Mouse (Mus musculus) brain, adult 2 months (tissue): Measurements from ENCODE around the gene Fgf11.

Experiments used
- DNase-seq: peaks from one replicate; pipeline ENCODE4 v3.0.0; 2011; ENCODE audit warnings: low read depth, low spot score

Gene Fgf11

DNA sequence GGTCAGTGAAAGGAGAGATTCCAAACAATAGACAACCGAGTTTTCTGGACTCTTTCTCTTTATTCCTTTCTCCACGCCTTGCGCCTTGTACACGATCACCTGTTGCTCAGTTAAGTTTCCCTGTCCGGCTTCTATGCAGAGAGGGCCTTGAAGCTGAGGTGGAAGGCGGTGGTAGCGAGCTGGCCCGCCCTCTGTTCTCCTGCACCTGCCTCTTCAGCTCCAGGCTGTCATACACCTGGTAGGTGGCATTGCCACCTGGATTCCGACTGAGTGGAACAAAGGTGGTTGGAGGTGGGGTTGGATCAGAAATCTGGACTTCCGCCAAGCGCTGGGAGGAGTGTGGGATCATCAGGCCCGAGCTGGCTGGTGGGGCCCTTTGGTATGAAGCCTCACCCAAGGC is 14.9 kb upstream of the Fgf11 start:
- no peak for DNase-seq

GRCm38 (mm10) chr11:69815155-69815554 is 13.5 kb upstream of the Fgf11 start, which contains the start of gene Gm39566:
TSS of gene Gm39566 (minus strand) at chr11:69815298.
- no peak for DNase-seq

DNA sequence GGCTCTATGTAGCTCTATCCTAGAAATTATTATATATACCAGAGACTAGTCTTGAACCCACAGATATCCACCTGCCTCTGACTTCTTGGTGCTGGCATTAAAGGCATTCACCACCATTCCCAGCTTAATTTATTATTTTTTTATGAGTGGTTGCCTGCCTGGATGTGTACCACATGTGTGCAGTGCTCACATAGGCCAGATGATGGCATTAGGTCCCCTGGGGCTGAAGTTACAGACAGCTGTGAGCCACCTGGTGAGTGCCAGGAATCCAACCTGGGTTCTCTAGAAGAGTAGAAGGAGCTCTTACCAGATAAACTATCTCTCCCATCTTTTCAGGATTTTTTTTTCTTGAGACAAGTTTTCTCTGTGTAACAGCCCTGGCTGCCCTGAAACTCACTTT is 8.6 kb upstream of the Fgf11 start:
- no peak for DNase-seq

DNA sequence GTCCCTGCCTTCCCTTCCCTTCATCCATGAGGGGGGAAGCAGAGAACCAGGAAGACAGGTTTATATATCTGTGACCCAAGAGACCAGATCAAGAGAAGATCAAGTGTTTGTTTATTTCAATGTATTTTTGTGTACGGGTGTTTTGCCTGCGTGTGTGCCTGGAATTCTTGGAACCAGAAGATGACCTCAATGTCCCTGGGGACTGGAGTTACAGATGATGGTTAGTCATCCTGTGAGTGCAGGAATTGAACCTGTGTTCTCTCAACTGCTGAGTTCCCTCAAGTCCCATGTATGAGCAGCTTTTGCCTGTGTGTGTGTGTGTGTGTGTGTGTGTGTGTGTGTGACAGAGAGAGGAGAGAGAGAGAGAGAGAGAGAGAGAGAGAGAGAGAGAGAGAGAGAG is 6.0 kb upstream of the Fgf11 start:
- no peak for DNase-seq

DNA sequence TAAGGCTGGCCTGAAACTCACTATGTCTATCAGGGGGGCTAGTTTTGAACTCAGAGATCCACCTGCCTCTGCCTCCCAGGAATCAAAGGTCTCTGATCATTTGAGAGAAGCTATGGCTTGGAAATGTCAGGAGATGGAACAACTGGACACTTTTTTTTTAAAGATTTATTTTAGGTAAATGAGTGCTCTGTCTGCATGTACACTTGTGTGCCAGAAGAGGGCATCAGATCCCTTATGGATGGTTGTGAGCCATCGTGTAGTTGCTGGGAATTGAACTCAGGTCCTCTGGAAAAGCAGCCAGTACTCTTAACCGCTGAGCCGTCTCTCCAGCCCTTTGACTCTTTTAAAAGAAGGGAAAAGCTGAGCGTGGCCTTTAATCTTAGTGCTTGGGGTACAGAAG is 4.7 kb upstream of the Fgf11 start:
- DNase-seq: no peak

DNA sequence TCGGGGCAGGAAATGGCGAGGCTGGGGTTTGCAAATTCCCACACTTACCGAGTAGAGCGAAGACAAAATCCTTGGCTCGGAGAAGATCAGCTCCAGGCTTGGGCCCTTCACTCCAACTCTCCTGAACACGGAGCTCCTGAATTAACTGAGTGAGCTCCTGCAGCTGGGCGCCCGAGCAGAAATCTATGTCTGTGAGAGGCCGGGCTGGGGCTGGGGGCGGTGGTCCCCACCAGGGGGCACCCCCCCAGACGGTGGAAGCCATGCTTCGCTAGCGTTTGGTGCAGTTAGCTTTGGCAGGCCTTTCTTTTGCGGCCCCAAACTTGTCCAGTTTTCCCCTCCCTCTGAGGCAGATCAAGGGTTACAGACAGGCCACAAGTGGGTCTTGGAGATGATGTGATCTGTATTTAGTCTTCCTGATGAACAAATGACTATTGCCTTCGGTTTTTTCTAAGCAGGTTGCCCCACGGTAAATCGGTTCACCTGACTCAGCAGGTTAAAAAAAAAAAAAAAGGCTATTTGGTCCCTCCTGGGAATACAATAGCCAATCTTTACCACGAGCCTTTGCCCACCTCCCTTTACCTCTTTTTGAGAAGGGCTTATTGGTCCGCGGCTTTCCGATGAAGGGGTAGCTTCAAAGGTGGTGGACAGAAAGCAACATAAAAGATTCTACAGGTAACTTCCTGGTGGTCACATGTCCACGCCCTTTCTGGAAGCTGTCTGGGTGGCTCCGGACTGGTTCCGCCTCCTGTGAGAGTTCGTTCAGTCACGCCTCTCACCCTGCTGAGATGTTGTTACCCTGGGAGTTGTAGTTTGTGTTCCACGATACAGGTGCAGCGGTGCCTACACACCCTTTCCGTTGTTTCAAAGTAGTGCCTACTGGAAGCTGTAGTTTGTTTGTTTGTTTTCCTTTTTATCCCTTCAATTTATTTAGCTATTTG is 3.6 kb upstream of the Fgf11 start, which contains the start of gene Tmem102:
TSS of gene Tmem102 (minus strand) at position 653 of the 938 bp plus-strand sequence.
- DNase-seq: no peak

DNA sequence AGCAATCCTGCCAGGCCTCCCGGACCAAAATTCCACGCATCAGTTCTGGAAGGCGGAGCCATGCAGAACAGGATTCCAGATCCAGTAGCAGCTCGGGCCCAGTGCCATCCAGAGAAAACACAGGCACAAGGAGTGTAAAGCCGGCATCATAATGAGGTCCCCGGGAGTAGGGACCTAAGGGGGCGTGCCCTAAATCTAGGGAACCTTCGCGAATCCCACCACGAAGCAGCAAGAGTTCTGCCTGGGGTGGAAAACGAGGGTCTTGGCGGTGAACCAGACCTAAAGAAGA is 2.9 kb upstream of the Fgf11 start:
- no peak for DNase-seq

GRCm38 (mm10) chr11:69803786-69804651 is 2.4 kb upstream of the Fgf11 start:
- peak; percentile 87 for DNase-seq

- DNase-seq: no peak
Observed at GRCm38 (mm10) chr11:69803328-69803727, 1.7 kb upstream of the Fgf11 start.

DNA sequence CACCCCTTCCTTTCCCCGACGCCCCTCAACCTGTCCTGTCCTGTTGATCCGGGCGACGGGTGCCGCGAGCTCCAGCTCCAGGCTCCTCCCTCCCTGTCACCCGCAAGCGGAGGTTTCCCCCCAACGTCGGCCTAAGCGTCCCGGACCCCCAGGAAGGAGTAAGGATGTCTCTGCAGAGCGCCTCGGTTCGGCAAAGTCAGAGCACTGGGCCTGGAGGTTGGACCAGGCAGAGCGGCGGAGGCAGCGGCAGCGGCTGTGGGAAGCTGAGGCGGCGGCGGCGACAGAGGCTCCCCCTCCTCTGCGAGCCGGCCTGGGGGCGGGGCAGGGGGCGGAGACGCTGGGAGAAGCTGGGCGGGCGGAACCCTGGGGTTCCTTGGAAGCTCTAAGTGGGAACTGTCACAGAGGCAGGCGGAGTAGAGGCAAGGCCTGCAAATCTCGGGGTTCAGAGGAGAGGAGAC is 1.0 kb upstream of the Fgf11 start:
- DNase-seq: peak; percentile 85

- DNase-seq: peak; percentile 60
Observed at GRCm38 (mm10) chr11:69800392-69801197, 1.1 kb downstream of the Fgf11 start.

DNA sequence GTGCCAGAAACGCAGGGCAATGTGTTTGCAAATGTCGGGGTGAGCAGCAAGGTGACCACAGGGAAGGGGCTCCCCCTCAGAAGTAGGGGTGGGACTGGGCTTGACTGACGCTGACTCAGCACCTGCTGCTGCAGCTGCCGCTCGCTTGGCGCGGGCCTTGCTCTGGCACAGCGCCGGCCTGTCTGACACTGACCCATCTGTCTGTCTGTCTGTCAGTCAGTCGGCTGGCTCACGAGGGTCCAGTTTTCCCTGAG is 1.6 kb downstream of the Fgf11 start:
- peak; percentile 48 for DNase-seq

DNA sequence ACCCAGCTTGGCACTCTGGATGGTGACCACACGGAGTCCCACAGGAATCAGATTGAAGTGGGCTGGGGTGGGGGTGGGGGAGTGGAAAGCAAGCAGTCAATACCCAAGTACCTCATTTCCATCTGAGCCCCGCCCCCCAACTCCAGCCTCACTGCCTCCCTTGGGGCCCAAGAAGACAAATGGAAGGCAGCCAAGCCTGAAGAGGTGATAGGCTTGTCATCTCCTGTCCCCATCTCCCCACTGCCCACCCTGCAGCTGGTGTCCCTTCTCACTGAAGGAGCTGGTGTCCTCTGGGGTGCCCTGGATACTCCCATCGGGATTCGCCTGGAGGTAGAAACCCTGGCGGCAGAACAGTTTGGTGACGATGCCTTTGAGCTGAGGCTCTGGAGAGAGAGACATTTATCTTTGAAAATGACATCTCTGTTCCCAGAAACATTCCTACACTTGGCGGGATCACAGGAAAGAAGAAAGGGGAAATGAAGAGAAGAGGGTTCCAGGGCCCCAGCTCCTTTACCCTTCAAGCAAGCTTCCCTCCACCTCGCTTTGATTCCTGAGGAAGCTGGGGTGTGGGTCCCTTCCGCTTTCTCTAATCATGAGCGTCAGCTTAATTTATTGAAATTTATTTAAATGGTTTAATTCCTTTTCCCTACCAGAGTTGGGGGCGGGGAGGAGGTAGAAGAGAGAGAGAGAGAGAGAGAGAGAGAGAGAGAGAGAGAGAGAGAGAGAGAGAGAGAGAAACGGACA is 2.1 kb downstream of the Fgf11 start:
- no peak for DNase-seq

- no peak for DNase-seq
Observed at GRCm38 (mm10) chr11:69797924-69798323, 3.7 kb downstream of the Fgf11 start.

GRCm38 (mm10) chr11:69795983-69796435 is 5.6 kb downstream of the Fgf11 start:
- no peak for DNase-seq

DNA sequence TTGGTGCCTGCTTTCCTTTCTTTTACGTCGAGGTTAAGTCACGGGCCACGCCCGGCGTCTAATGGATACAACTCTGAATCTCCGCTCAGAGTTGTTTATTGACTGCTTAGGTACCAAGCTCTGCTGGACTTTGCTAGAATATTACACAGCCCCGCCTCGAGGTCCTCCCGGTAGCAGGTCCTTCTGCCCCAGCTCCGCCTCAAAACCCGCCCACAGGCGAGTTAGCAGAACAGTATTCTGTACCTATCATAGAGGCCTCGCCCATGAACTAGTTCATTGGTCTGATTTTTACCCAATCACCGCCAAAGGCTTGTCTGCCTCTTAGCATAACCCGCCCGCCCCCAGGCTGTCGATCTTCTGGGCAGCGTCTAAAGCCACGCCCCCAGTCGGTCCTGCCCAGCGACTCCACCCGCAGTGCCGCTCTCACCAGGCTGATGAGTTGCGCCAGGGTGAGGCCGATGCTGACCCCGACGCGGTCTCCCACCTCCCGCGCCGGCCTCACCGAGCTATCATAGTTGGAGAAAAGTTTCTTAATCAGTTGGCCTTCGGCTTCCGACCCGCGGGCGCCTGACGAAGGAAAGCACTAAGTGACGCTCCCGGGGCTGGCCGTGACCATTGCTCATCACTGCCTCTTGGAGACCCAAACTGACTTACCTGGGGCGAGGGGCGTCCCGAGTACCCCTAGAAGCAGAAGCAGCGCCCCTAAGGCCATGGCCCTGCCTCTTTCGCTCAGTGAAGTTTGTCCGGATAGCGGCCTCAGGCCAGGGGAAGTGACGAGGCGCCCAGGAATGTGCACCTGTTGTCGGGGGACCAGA is 6.3 kb downstream of the Fgf11 start, which contains the start of gene Chrnb1:
TSS of gene Chrnb1 (minus strand) at position 776 of the 815 bp plus-strand sequence.
- peak; percentile 97 for DNase-seq

DNA sequence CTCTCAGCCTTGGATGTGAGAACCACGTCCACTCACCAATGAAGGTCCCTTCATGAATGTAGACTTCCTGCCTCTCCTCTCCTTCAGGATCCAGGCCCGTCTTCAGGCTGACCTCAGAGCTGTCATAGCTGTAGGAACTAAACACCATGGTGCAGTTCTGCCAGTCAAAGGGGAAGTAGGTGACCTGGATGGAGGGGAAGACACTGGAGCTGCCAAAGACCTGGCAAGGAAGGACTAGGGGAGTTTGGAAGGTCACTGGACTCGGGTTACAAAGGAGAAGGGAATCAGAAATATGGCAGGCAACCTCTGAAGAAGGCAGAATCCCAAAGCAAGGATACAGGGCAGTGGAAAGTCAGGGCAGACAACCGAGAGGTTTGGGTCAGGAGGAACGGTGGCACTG is 8.2 kb downstream of the Fgf11 start:
- DNase-seq: no peak

DNA sequence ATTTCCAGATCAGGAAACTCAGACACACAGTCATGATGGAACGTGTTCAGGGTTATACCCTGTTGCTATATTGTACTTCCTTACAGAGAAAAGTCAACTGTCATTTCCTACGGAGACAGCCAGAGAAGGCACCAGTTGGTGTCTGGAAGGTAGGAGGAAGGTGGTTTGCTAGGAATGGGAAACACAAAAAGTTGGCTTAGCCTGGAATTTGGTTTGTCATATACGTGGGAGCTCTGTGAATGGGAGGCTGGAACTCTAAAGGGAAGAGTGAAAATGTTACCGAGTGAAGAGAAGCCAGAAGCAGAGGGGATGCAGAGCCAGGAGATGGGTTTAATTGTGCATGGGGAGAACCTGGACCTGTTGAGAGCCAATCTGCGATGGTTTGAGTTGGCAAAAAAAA is 10.2 kb downstream of the Fgf11 start:
- peak; percentile 73 for DNase-seq

- no peak for DNase-seq
Observed at GRCm38 (mm10) chr11:69789431-69789830, 12.2 kb downstream of the Fgf11 start.

DNA sequence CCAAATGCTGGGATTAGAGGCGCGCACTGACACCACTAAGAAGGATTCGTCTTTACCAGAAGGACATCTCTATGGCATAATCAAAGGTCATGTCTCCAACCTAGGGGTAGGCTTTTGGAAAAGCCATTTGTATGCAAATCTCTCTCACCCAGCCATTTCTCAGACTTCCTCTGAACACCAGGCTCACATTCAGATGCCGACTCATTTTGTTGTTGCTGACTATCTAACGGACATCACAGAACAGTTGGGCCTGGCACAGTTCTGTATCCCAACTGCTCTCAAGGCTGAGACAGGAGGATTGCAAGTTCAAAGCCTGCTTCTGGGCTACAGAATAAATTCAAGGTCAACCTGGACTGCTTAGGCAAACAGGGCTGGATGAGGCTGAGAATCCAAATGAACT is 14.4 kb downstream of the Fgf11 start:
- DNase-seq: no peak
